ENCODE assay signal across 31 mouse cellular contexts in the genomic region with DNA sequence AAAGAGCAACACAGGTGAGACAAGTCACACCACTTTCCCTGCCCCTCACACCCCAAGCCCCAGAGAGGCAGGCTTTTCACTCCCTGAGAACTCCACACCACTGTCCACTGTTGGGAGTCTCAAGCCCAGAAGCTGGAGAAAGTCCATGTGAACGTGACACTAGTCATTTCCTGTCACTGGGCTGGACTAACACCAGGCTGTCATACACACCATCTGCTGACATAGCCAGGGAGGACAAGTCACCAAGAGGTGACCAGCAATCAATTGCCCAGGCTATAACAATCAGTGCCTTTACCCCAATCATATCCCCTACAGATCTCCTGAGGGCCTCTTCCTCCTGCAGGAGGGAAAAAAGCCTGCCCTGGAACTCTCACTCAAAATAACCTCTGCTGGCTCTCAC. TPM values are rescaled to one million over a fixed set of nuclear protein-coding genes. Genes with fewer than 3 reads are reported as not detected.
A peak's percentile ranks its signal among the peaks of the same experiment; 100 is the strongest.
DNase-seq lines count a peak whose midpoint lies in the region; ATAC-seq lines count a peak whose summit lies in the region.
"Had no signal": no experiment of that assay in that cellular context is flagged by ENCODE, and none has a peak within 500 bp of the region (broad histone marks: within the 10 kb centered on the region; RNA-seq: fewer than 3 reads in every experiment).

No protein-coding gene starts in this region.

- 29% methylated on average over 1 of the region's 1 CpGs for WGBS in heart, embryonic 16.5 days
- WGBS in liver, embryonic 12.5 days (ENCODE audit: insufficient replicate concordance) = 6% methylated on average over 1 of the region's 1 CpGs

- no peak overlapping the region for H3K4me2 ChIP-seq in heart, embryonic 16.5 days (ENCODE audit: low read depth, low read length)
- H3K4me2 ChIP-seq in liver, embryonic 12.5 days = peak overlapping the region; percentile 96
- H3K4me2 ChIP-seq: embryonic facial prominence, embryonic 15.5 days; limb, embryonic 13.5 days; neural tube, embryonic 15.5 days had no signal

- ATAC-seq in heart, embryonic 16.5 days (replicated peaks; ENCODE audit: extremely low read depth, insufficient read depth, low FRiP score) = no peak
- no peak for ATAC-seq in liver, embryonic 12.5 days
- ATAC-seq: hindbrain, postnatal 0 days; Patski had no signal

- H3K27me3 ChIP-seq in heart, embryonic 16.5 days (ENCODE audit: control insufficient read depth, insufficient read depth, low read length) = no peaks in the 10 kb centered on the region
- H3K27me3 ChIP-seq in liver, embryonic 12.5 days (replicated peaks) = no peaks in the 10 kb centered on the region
- H3K27me3 ChIP-seq: embryonic facial prominence, embryonic 15.5 days; limb, embryonic 13.5 days; neural tube, embryonic 15.5 days; Patski had no signal

- peak overlapping the region; percentile 8; the same call in 1 of the 2 replicates for H3K9ac ChIP-seq in heart, embryonic 16.5 days (ENCODE audit: low read length)
- peak overlapping the region; percentile 95 for H3K9ac ChIP-seq in liver, embryonic 12.5 days
- H3K9ac ChIP-seq: embryonic facial prominence, embryonic 15.5 days; neural tube, embryonic 15.5 days had no signal

- H3K36me3 ChIP-seq in heart, embryonic 16.5 days (ENCODE audit: control insufficient read depth, insufficient read depth) = peaks cover 15% of the 10 kb centered on the region
- peaks cover 34% of the 10 kb centered on the region for H3K36me3 ChIP-seq in liver, embryonic 12.5 days

- no peak for DNase-seq in heart, postnatal 4 days
- DNase-seq in spleen, postnatal 10 days (ENCODE audit: low spot score in 2 of 2) = peak; percentile 30 to 52
- DNase-seq in spleen, postnatal 36 days (ENCODE audit: low spot score in 2 of 2) = no peak
- DNase-seq in cerebellum, postnatal 36 days = no peak
- DNase-seq in retina, embryonic 14.5 days (ENCODE audit: low spot score) = no peak
- DNase-seq: cerebellum, adult 11 months; cerebellum, postnatal 25 days; kidney, adult 18-20 months; midbrain, embryonic 14.5 days; right cerebral cortex, postnatal 25 days had no signal

- H3K4me1 ChIP-seq in heart, embryonic 16.5 days (ENCODE audit: control insufficient read depth, insufficient read depth, low read length) = peaks cover 64% of the 10 kb centered on the region
- peaks cover 92% of the 10 kb centered on the region for H3K4me1 ChIP-seq in liver, embryonic 12.5 days

- no peaks in the 10 kb centered on the region for H3K9me3 ChIP-seq in heart, embryonic 16.5 days (replicated peaks; ENCODE audit: control insufficient read depth, low read length)
- no peaks in the 10 kb centered on the region for H3K9me3 ChIP-seq in liver, embryonic 12.5 days (replicated peaks)
- H3K9me3 ChIP-seq: embryonic facial prominence, embryonic 15.5 days; limb, embryonic 13.5 days; neural tube, embryonic 15.5 days had no signal

- no peak overlapping the region for H3K27ac ChIP-seq in heart, embryonic 16.5 days (ENCODE audit: low read length)
- H3K27ac ChIP-seq in liver, embryonic 12.5 days = peak overlapping the region; percentile 99
- H3K27ac ChIP-seq: embryonic facial prominence, embryonic 15.5 days; hindbrain, postnatal 0 days; kidney, postnatal 0 days; limb, embryonic 13.5 days; macrophage; neural tube, embryonic 15.5 days; stomach, postnatal 0 days had no signal

- no peak overlapping the region for H3K4me3 ChIP-seq in heart, embryonic 16.5 days (ENCODE audit: low read length)
- H3K4me3 ChIP-seq in liver, embryonic 12.5 days = peak overlapping the region; percentile 97
- H3K4me3 ChIP-seq: embryonic facial prominence, embryonic 15.5 days; limb, embryonic 13.5 days; neural tube, embryonic 15.5 days had no signal

RNA-seq across cellular contexts. Expression of gene Ormdl3, which starts 3.0 kb away (rescaled TPM):
- 65.1 and 66.7 TPM in 2 replicates for polyA plus RNA-seq in heart, embryonic 16.5 days (2015; fragmentation: Nextera tagmentation; extraction: Ambion mirVana)
- 10 to 100 TPM; 36.5 to 41.5 TPM for total RNA-seq in heart, postnatal 4 days (2021)
- 44.2 and 44.3 TPM in 2 replicates for polyA plus RNA-seq in liver, embryonic 12.5 days (2016; fragmentation: Nextera tagmentation; extraction: Ambion mirVana)

RNA-seq across cellular contexts. Expression of gene Lrrc3c, which starts 13.9 kb away (rescaled TPM):
- polyA plus RNA-seq in heart, embryonic 16.5 days (2015; fragmentation: Nextera tagmentation; extraction: Ambion mirVana) = not detected in 2 replicates
- not detected for total RNA-seq in heart, postnatal 4 days (2021)
- polyA plus RNA-seq in liver, embryonic 12.5 days (2016; fragmentation: Nextera tagmentation; extraction: Ambion mirVana) = not detected in 2 replicates
- total RNA-seq: adrenal gland, postnatal 10 days; gastrocnemius, adult 8-10 months; heart, adult 8-10 months; heart, postnatal 25 days; hindbrain, postnatal 0 days; layer of hippocampus, adult 18-20 months; layer of hippocampus, postnatal 25 days; left cerebral cortex, postnatal 14 days had no signal
- polyA plus RNA-seq: brain, embryonic 14.5 days; embryonic facial prominence, embryonic 15.5 days; forebrain, embryonic 11.5 days; hindbrain, postnatal 0 days; kidney, postnatal 0 days; limb, embryonic 13.5 days; lung, embryonic 16.5 days; macrophage; midbrain, embryonic 14.5 days; neural tube, embryonic 15.5 days; Patski; stomach, postnatal 0 days; thymus, postnatal 0 days had no signal

RNA-seq across cellular contexts. Expression of gene Zpbp2, which starts 33.2 kb away (rescaled TPM):
- polyA plus RNA-seq in heart, embryonic 16.5 days (2015; fragmentation: Nextera tagmentation; extraction: Ambion mirVana) = 0.42 and 0.62 TPM in 2 replicates
- total RNA-seq in heart, postnatal 4 days (2021) = under 1 TPM in 1 of 2 experiments, not detected in 1; 0.17 TPM
- polyA plus RNA-seq in liver, embryonic 12.5 days (2016; fragmentation: Nextera tagmentation; extraction: Ambion mirVana) = 0.46 and 0.55 TPM in 2 replicates
- total RNA-seq: gastrocnemius, adult 8-10 months; heart, adult 8-10 months; heart, postnatal 25 days; hindbrain, postnatal 0 days; layer of hippocampus, adult 18-20 months; layer of hippocampus, postnatal 25 days; left cerebral cortex, postnatal 14 days had no signal
- polyA plus RNA-seq: lung, embryonic 16.5 days; macrophage; midbrain, embryonic 14.5 days; neural tube, embryonic 15.5 days had no signal

RNA-seq across cellular contexts. Expression of gene Ikzf3, which starts 38.3 kb away (rescaled TPM):
- polyA plus RNA-seq in heart, embryonic 16.5 days (2015; fragmentation: Nextera tagmentation; extraction: Ambion mirVana) = 1.0 and 4.0 TPM in 2 replicates
- total RNA-seq in heart, postnatal 4 days (2021) = under 1 TPM; 0.67 to 0.72 TPM
- 0.07 and 0.12 TPM in 2 replicates for polyA plus RNA-seq in liver, embryonic 12.5 days (2016; fragmentation: Nextera tagmentation; extraction: Ambion mirVana)
- total RNA-seq: gastrocnemius, adult 8-10 months; hindbrain, postnatal 0 days; layer of hippocampus, adult 18-20 months had no signal
- polyA plus RNA-seq: midbrain, embryonic 14.5 days; Patski had no signal

RNA-seq across cellular contexts. Expression of gene Gm12355, which starts 41.3 kb away (rescaled TPM):
- 0.30 and 2.9 TPM in 2 replicates for polyA plus RNA-seq in heart, embryonic 16.5 days (2015; fragmentation: Nextera tagmentation; extraction: Ambion mirVana)
- total RNA-seq in heart, postnatal 4 days (2021) = 10 to 100 TPM; 29.2 to 29.5 TPM
- 0.87 and 0.96 TPM in 2 replicates for polyA plus RNA-seq in liver, embryonic 12.5 days (2016; fragmentation: Nextera tagmentation; extraction: Ambion mirVana)
- polyA plus RNA-seq: macrophage had no signal

Comparison
In these comparisons a context has a peak if more than half of its experiments do, and no peak if none do; other contexts are left out.
1. DNase-seq: peak in spleen, postnatal 10 days (2 of 2); none in heart, postnatal 4 days (single experiment), spleen, postnatal 36 days (0 of 2), cerebellum, postnatal 36 days (0 of 2) and retina, embryonic 14.5 days (single experiment).